Mouse (Mus musculus) thymus, postnatal 4 days (tissue): ENCODE measurements at regions not wholly inside any gene's neighbourhood (a gene's known extent, or its start where the extent isn't known, plus 50 kb on each side); places are given as distances from the start of the nearest gene placed in this dataset.
A peak's percentile ranks its signal among the peaks of the same experiment; 100 is the strongest.

Experiments
- DNase-seq: peaks from one replicate; pipeline ENCODE4 v3.0.0; 2021

GRCm38 (mm10) chr4:110125067-110125784 lies 147.4 kb downstream of the Dmrta2 start:
- no peak for DNase-seq

GRCm38 (mm10) chr4:110127941-110128520 lies 150.2 kb downstream of the Dmrta2 start:
- no peak for DNase-seq

- DNase-seq = peak; percentile 88
Measured at GRCm38 (mm10) chr4:110128918-110129317, 151.1 kb downstream of the Dmrta2 start.

- DNase-seq = no peak
Measured at GRCm38 (mm10) chr4:110129518-110129917, 151.7 kb downstream of the Dmrta2 start.

- no peak for DNase-seq
Measured at GRCm38 (mm10) chr4:110132061-110132460, 154.2 kb downstream of the Dmrta2 start.

GRCm38 (mm10) chr4:110134036-110134435 lies 156.2 kb downstream of the Dmrta2 start:
- DNase-seq = peak; percentile 36

GRCm38 (mm10) chr4:110145229-110145628 lies 167.4 kb downstream of the Dmrta2 start:
- no peak for DNase-seq

- no peak for DNase-seq
Measured at GRCm38 (mm10) chr4:110152103-110152946, 174.5 kb downstream of the Dmrta2 start.
